Mouse (Mus musculus): ENCODE results near the gene A930002H24Rik.
"Not testable (repeated sequence)": the region's sequence is repeated elsewhere in the genome, so short reads cannot be mapped to it uniquely, and the experiment has no call there.

The A930002H24Rik gene

DNA sequence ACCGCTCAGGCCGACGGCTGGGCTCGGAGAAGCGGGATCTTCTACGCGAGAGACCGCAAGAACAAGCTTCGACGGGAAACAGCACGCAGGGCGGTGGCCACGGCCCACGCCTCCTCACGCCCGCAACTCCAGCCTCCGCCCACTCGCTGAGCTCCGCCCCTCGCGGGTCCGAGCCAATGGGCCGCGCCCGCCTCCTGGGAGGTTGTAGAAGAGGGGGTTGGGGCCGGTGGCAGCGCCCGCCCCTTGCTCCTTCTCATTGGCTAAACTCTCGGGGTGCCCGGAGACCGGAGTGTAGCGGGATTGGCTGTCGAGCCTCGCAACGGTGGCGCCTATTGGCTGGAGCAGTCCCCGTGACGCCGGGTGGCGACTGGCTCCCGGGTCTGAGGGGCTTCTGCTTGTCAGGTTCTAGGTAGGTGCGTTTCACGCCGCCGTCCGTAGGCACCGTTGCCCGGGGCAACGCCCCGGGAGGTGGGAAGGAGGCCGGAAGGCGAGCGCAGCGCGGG is at the start of gene A930002H24Rik:
Gene A930002H24Rik (minus strand): TSS at position 145 of the 503 bp plus-strand sequence.
- peak; percentile 99 for DNase-seq

DNA sequence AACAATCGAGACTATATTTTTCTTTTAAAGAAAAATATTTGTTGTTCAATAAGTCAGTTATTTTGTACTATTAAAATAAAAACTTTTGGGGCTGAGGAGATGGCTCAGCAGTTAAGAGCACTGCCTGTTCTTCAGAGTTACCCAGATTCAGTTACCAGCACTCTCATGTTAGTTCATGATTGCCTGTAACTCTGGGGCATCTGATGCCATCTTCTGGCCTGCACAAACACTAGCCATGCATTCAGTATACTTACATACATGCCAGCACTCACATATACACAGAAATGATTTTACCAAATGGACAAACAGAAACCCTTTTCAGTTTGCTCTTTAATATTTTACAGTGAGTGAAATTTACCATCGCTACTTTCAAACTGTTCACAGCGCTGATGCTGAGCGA is 45.7 kb upstream of the A930002H24Rik start:
- no peak for DNase-seq

DNA sequence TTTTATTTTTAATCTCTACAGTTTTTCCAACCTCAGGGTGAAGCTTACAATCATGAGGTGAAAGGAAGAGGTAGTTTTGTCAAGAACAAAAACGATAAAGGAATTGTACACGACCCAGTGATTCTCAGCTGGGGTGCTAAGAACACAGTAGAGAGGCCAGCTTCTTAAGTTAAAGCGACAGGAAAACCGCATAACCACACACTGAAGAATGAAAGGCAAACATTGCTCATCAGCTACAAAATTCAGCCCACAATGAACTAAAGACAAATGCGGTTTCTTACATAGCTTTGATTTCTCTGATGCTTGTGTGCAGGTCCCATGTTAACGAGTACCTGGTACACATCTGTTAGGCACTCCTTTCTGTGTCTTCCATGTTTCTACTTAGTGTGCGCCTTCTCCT is 33.5 kb upstream of the A930002H24Rik start:
- no peak for DNase-seq

DNA sequence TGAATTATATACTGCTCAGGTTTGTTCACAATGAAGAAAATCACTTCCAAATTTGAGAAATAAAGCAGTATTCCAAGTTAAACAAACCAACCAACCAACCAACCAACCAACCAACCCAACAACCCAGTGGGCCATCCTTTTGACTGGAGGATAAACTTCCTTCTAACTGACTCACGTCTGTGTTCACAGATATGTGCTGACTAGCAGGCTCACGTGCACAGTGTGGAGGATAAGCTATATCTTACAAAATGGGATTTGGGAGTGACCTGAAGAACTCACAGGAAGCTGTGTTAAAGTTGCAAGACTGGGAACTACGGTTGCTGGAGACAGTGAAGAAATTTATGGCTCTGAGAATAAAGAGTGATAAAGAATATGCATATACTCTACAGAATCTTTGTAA is 32.2 kb upstream of the A930002H24Rik start:
- DNase-seq, result no peak

DNA sequence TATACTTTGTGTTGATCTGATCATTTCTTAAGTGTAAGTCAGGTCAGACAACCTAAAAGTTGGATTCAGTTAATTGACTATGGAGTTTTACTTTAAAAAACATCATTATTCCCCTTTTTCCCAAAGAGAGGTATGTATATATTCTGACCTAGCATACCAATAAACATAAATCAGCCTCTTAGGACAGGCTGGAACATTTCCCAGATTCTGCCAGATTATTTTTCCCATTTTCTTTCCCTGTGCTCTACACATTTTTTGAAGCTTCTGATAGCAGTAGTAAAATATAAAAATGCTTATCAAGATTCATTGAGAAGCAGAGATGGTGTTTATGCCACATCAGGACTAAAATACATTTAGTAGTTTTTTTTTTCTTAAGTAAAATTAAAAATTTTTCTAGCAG is 27.0 kb upstream of the A930002H24Rik start:
- DNase-seq, result no peak

DNA sequence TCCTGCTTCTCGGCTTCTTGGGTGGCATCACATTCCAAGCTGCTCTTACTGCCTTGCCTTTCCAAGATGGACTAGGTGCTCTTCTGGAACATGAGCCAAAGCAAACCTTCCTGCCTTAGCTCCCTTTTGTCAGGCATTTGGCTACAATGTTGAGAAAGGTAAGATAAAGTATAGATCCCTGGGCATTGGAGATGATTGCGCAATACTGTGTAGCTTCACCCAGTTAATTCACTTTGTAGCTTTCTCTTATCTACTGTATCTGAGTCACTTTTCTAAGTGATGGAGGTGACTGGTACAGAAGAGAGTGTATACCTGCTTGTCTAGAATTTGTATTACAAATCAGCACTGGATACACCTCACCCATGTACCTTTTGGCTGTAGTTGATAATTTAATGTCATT is 23.4 kb upstream of the A930002H24Rik start:
- DNase-seq, result no peak

DNA sequence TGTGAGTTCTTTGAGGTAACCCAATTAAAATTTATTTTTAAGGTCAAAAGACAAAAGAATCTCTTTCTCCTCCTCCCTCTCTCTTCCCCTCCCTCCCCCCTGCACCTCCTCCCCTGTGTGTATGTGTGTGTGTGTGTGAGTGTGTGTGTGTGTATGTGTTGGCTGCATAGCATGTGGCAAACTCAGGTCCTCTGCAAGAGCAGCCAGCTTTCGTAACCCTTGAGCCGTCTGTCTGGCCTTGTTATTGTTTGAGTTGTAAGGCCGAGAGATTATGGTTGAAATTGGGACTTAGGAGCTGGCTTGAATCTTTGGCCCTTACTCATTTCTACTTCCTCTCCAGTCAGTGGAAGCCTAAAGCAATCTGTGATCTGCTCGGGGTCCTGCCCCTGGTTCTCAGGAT is 16.4 kb upstream of the A930002H24Rik start:
- no peak for DNase-seq

DNA sequence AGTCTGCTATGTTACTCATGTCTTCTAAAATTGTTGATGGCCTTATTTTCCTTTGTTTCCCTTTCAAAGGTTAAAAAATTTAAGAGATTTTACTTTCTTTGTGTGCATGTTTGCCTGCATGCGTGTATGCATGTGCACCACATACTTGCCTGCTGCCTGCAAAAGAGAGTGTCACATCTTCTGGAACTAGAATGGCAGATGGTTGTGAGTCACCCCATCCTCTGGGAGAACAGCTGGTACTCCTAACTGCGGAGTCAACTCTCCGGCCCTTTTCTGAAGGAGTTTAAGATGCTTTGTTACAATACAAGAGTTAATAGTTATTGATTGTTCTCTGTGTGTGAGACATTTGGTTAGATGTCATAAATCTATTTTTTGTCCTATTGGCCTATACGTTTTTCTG is 15.3 kb upstream of the A930002H24Rik start:
- no peak for DNase-seq

DNA sequence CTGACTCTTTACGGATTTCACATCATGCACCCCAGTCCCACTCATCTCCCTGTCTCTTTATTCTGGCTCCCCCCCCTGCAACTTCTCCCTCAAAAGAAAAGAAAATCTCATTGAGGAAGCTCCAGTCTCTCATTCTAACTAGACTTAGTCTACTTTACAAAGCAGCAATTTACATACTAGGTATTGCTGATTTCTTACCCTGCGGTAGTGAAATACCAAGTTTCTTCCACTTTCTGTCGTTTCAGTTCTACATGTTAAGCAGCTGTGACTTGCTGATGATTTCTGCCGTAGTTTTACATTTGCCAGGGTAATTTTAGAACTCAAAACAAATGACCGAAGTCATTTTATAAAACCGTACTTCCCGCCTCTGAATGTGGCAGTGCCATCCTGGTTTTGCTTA is 8.2 kb upstream of the A930002H24Rik start:
- DNase-seq, result no peak

DNA sequence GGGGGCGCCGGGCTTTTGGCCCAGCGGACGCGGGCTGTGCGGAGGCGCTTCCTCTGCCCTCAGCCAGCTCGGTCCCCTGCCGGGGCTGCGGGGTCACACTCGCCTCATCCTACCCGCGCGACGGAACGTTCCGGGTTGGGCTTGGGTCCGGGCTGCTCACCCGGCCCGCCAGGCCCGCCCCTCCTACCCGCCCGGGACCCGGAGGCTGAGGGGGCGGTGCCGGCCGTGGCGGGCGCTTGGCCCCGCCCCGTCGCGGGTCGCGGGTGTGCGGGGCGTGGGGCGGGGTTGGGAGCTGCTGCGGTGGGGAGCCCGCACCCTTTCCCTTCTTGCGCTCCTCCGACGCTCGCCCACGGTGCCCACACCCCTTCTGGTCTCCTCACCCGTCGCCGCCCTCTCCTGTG is 580 bp upstream of the A930002H24Rik start:
- peak; percentile 74 for DNase-seq

DNA sequence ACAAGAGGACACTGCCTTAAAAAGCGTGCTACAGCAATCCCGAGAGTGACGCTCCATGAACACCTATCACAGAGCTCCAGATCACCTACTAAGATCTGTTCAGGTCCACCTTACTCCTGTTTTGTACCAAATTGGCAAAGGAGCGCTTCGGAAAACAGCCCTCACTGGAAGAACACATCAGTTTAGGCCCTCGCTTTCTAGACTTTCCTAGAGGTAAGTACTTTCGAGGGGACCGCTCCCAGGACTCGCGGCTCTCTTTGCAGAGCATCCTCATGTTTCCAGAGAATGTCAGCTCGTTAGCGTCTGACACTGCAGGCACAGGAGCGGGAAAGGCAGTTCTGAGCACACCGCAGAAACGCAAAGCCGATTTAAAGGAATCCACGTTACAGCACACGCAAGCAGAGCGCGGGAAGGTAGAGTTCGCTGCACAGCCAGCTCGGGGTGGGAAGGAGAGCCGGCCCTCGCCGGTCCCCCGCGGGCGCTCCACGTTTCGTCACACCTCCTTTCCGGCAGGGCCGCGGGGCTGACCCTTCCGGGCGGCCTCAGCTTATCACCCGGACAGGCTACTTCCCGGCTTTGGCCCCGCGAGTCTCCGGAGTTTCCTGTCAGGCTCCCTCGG is 470 bp downstream of the A930002H24Rik start, which contains the start of gene Fer:
Gene Fer (plus strand): TSS at position 51 of the 619 bp plus-strand sequence.
- DNase-seq, result no peak

DNA sequence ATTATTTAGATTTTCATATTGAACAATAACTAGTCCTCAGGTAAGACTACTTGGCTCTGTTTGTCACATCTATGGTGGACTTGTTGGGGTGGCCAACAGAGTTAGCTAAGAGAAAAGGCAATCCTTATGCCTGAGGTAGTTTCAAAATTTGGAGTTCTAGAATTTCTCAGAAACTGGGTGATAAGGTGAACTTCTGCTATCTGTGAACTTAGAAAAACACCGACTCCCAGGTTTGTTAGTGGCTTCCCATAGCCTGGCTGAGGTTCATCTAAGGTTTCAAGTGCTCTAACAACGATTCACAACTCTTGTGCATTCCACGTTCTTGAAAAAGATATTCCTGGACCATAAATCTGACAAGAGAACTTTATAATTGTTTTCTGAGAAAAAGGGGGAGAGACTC is 1.2 kb downstream of the A930002H24Rik start:
- no peak for DNase-seq

DNA sequence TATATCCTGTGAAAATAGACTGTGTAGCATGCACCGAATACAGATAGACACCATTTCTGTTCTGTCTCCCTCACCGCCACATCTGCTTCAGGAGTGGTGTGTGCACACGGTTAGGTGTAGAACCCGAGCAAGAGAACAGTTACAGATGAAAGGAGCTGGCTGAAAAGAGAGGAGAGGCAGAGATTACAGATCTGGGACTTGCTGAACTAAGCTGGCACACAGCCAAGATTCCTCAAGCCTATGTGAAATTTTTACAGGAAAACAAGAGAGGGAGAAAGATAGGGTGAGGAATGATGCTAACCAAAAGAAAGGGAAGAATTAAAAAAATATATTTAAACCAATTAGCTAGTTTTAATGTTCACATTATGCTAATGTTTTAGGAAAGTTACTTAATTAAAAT is 2.6 kb downstream of the A930002H24Rik start:
- DNase-seq, result peak; percentile 65

DNA sequence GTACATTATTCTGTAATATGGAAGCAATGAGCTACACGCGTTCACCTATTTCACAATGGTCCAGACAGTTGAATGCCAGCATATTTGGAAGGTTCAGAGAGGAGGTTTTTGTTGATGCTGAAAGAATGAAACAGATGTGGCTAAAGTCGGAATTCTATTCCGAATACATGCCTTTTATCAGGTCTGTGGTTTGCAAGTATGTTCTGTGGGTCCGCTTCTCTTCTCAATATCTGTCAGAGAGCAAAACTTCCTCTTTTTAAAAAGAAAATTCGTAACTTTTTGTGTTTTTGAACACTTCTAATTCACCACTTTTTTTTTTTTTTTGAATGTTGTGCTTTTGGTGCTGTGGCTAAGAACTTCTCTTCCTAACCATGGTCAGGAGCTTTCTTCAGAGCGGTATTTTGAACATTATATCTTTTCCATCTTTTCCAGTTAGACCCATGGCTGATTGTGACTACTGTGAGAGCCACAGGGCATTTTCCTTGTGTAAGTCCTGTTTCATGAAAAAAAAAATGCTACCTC is 6.5 kb downstream of the A930002H24Rik start:
- DNase-seq, result no peak

DNA sequence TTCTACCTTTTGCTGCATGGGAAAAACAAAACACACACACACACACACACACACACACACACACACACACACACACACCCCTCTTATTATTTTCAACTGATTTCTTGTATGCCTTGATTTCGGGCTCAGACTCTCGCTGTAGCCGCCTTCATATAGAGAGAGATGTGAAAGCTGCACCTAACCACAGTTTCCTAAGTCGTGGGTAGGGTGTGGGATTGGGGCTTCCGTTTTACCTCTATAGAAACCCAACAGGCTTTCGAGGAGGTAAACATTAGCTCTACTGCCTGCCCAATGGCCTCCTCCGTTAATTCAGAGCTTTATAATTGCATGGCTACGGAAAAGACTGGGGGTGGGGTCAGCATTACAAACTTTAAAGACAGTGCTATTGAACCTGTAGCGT is 13.6 kb downstream of the A930002H24Rik start:
- no peak for DNase-seq

DNA sequence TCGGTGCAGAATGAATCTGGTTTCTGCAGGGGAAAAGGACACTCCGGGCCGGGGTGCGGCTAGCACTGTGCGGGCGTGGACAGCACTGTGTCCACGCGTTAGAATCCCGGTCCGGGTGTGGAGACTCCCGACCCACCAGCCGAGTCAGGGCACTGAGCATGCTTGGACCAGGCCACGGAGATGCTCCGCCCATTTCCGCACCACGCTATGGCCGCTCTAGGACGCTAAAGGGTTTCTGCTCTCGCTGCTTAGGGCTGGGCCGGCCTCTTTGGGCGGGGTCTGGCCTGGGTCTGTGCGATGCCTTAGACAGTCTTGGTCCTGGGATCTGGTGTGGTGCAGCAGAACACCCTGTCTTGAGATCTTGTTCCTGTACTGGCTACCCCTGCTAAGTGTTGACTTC is 14.0 kb downstream of the A930002H24Rik start:
- DNase-seq, result peak; percentile 92

DNA sequence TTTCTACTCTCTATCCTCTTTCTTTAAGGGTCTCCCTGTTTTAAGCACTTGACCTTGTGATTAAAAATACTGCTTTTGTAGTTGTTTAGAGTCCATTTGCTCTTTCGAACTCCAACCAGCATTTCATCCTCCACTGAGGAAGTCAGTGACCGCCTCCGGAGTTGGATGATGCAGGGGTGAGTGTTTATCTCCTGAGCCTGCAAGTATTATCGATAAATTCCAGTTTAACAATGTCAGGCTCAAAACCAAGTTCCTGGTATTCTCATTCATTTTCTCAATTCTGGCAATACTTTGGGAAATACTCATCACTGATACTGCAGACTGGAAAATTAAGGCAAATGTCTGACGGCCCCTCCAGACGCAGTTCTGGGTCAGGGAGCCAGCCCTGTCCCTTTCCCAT is 14.4 kb downstream of the A930002H24Rik start:
- DNase-seq, result peak; percentile 13

DNA sequence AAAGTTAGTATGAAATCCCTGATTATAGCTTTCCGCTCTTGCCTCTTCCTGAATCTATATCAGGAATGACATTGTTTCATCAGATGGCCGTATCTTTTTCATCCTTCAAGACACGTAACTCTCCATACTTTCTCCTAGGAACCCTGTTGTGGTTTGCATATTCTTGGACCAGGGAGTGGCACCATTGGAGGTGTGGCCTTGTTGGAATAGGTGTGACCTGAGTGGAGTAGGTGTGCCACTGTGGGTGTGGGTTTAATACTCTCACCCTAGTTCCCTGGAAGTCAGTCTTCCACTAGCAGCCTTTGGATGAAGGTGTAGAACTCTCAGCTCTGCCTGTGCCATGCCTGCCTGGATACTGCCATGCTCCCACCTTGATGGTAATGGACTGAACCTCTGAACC is 17.8 kb downstream of the A930002H24Rik start:
- DNase-seq, result not testable (repeated sequence)

DNA sequence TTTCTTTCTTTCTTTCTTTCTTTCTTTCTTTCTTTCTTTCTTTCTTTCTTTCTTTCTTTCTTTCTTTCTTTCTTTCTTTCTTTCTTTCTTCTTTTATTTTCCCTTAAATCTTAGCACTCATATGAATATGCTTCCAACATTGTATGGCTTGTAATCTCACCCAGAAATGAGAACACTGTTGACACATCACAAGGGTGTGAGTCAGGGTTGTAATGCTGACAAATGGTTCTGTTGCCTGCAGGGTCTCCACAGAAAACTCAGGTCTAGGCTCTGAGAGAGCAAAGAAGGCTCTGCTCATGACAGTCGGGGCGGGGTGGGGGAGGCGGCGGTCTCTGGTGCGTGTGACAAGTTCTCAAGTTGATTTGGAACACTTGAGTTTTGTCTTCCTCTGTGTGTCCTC is 18.7 kb downstream of the A930002H24Rik start:
- no peak for DNase-seq

DNA sequence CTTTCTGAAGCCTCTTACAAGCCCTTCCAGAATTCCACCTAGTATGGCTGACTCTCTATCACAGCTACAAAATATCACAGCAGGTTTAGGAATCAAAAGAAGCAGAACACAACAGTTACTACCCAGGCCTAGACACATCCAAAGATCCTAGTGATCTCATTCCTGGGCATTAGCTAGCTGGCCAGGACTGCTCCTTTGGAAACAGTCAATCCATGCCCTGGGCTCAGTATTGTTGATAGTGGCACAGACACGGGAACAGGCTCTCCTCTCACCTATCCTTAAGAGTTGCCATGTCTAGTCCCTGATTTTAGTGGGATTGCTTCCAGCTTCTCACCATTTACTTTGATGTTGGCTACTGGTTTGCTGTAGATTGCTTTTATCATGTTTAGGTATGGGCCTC is 21.4 kb downstream of the A930002H24Rik start:
- no peak for DNase-seq

DNA sequence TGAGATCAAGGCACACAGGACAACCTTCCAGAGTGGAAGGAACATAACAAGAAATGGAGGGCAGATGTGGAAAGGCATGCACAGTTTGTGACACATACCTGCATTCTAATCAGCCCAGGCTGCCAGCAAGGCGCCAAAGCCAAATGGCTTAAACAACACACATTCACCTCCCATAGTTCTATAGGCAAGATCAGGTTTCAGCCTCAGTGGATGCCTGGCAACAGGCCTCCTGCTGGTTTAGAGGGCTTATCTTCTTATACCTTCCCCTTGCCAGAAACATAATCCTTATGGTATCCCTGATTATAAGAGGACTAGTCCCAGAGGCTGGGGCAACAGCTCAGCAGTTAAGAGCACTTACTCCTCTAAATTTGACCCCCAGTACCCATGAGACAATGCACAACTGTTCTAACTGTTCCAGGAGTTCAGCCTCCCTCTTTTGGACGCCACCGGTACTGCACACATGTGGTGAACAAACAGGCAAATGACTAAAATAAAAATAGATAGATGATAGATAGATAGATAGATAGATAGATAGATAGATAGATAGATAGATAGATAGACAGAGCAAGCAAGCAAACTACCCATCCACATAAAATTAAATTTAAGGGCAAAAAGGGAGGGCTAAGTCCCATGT is 23.8 kb downstream of the A930002H24Rik start:
- DNase-seq, result no peak

DNA sequence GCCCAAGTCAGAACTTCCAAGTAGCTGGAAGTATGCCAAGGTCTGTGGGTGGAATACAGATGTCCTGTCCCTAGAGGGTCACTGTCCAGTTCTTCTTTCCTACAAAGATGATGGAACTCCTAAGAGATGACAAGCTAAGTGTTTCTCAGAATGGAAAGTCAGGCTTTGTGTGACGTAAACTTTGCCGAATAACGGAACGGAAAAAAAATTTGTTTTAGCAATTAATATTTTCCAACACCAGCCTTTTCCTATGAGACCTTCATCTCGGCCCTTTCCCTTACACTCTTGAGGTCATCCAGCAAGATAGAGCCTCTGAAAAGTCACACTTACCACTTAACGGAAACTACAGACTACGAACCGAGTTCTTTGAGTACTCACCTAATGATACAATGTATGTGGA is 25.4 kb downstream of the A930002H24Rik start:
- DNase-seq, result no peak

DNA sequence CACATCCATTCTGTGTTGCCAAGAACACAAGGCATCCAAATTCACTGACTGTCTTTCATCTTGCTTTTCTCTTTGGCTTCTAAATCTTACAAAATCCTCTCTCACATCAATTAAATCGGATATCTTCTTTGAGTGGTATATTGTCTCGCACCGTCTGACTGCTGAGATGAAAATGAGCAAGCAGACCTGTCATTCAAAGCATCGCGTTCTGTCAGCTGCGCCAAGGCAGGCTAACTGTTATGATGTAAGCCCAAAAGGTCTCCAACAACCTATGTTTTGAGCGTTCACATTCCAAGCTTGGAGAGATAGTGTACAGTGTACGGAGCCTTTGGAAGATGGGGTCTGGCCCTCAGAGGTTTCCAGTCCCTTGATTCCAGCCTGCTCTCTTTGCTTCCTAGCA is 26.9 kb downstream of the A930002H24Rik start:
- DNase-seq, result no peak

DNA sequence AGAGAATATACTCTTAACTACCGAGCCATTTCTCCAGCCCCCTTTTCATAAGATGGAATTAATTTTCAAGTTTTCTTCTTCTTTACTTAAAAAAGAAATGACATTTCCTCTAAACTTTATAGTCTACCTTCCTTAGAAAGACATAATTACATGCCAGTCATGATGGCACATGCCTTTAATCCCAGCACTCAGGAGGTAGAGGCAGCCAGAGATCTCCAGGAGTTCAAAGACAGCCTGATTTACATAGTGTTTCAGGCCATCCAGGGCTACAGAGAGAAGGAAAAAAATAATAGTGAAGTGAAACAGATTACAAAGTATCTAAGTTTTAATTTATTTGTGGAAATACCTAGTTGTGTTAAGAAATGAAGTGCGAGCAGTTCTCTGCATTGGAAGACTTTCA is 27.4 kb downstream of the A930002H24Rik start:
- DNase-seq, result no peak
